Mouse (Mus musculus): ENCODE measurements around the gene Slc43a2. TPM values are rescaled to one million over a fixed set of nuclear protein-coding genes. Genes with fewer than 3 reads are reported as not detected.

The Slc43a2 gene
- polyA plus RNA-seq, 1 experiment from 2014 or later = 17.5 TPM

DNA sequence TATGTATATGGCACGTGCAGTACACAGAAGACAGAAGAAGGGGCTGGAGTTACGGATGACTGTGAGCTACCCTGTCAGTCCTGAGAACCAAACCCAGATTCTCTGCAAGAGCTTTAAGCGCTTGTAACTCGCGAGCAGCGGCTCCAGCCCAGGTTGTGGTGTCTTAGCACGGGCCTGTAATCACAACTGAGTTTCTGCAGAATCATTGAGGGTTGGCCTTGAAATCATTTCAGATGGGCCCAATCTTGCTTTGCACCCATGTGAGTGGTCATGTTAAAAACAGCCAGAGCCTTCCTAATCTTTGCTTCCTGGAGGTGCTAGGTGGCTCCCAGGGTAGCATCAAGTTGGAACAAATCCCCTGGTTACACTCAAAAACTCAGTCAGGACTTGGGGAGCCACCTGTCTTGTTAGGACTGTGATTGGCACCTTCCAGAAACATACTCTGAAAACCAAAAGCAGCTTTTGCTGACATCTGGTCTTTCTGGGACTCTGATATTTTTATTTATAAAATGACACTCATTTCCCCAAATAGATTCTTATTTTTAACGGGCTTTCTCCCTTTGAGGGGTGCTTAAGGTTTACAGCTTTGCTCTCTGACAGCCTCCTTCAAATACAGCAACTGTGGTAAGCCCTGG lies 28.5 kb downstream of the Slc43a2 start:
- 93% methylated on average over 8 of the region's 8 CpGs for WGBS
- Histone ChIP-seq H3K36me3 (peaks cover 55% of the 10 kb centered on the region), H3K27ac (replicated peaks) (no peak overlapping the region), H3K9me3 (no peaks in the 10 kb centered on the region), H3K4me2 (no peak overlapping the region), H3K27me3 (no peaks in the 10 kb centered on the region), H3K4me3 (no peak overlapping the region), H3K9ac (no peak overlapping the region), H3K4me1 (replicated peaks) (0 out of 2 replicates have a peak, but pooled peaks cover 6% of the 10 kb centered on the region)
- no peak for ATAC-seq (ENCODE audit: low read depth)

DNA sequence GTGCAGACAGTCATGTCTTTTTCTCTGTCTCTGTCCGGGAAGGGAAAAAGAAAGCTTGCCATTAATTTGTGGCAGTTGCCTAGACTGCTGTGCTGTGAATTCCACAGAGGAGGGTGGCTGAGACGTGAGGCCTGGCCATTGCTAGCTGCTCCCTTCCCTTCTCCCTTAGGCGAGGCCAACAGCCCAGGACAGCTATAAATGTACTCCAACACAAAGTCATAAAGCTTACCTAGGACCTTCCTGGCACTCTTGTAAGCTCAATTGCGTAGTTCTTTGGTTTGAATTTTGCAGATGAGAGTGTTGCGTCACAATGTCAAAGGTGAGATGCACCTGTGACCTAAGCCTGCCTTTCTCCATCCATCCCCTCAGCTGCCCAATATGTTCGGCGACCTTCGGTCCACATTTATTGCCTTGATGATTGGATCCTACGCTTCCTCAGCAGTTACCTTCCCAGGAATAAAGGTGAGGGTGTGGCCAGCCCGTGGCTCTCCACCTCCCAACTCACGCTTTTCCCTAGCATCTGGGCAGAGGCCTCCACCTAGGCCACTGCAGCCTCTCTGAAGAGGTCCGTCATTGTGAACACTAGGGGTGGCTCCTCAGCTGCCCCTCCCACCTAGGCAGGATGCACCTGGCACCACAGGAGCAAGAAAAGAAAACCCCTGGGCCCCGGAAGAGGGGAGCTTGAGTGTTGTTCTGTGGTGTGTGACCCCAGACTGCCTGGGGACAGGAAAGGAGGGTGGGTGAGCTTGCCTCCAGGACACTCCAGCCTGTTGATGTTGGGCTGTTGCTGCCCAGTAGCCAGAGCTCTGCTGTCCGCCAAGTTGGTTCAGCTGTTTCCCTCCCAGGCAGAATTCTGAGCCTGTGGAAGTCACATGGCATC lies 29.3 kb downstream of the Slc43a2 start:
- ATAC-seq (ENCODE audit: low read depth) = no peak
- 78% methylated on average over 14 of the region's 14 CpGs for WGBS
- H3K4me2 ChIP-seq = no peak overlapping the region
- no peaks in the 10 kb centered on the region for H3K27me3 ChIP-seq
- H3K27ac ChIP-seq (replicated peaks) = no peak overlapping the region
- H3K4me3 ChIP-seq = no peak overlapping the region
- H3K9me3 ChIP-seq = no peaks in the 10 kb centered on the region
- 0 out of 2 replicates have a peak, but pooled peaks cover 6% of the 10 kb centered on the region for H3K4me1 ChIP-seq (replicated peaks)
- H3K9ac ChIP-seq = no peak overlapping the region
- H3K36me3 ChIP-seq = peaks cover 63% of the 10 kb centered on the region

GRCm38 (mm10) chr11:75561410-75561791 lies 29.9 kb downstream of the Slc43a2 start:
- no peaks in the 10 kb centered on the region for H3K9me3 ChIP-seq
- 82% methylated on average over 5 of the region's 5 CpGs for WGBS
- peaks cover 69% of the 10 kb centered on the region for H3K36me3 ChIP-seq
- no peak overlapping the region for H3K4me2 ChIP-seq
- no peak overlapping the region for H3K27ac ChIP-seq (replicated peaks)
- no peaks in the 10 kb centered on the region for H3K27me3 ChIP-seq
- H3K4me1 ChIP-seq (replicated peaks) = 0 out of 2 replicates have a peak, but pooled peaks cover 6% of the 10 kb centered on the region
- no peak for ATAC-seq (ENCODE audit: low read depth)
- H3K4me3 ChIP-seq = no peak overlapping the region
- H3K9ac ChIP-seq = no peak overlapping the region

GRCm38 (mm10) chr11:75562840-75563239 lies 31.3 kb downstream of the Slc43a2 start:
- Histone ChIP-seq H3K4me1 (replicated peaks) (0 out of 2 replicates have a peak, but pooled peaks cover 6% of the 10 kb centered on the region), H3K4me3 (no peak overlapping the region), H3K27ac (replicated peaks) (no peak overlapping the region), H3K9ac (no peak overlapping the region), H3K27me3 (no peaks in the 10 kb centered on the region), H3K36me3 (peaks cover 72% of the 10 kb centered on the region), H3K9me3 (no peaks in the 10 kb centered on the region), H3K4me2 (no peak overlapping the region)
- no peak for ATAC-seq (ENCODE audit: low read depth)
- 90% methylated on average over 8 of the region's 8 CpGs for WGBS

GRCm38 (mm10) chr11:75563851-75564548 lies 32.5 kb downstream of the Slc43a2 start:
- H3K27me3 ChIP-seq = no peaks in the 10 kb centered on the region
- H3K4me2 ChIP-seq = no peak overlapping the region
- 0 out of 2 replicates have a peak, but pooled peaks cover 6% of the 10 kb centered on the region for H3K4me1 ChIP-seq (replicated peaks)
- peak overlapping the region; percentile 1; the same call in 1 of the 2 replicates for H3K27ac ChIP-seq (replicated peaks)
- WGBS = 71% methylated on average over 18 of the region's 18 CpGs
- H3K36me3 ChIP-seq = peaks cover 79% of the 10 kb centered on the region
- no peak overlapping the region for H3K4me3 ChIP-seq
- no peaks in the 10 kb centered on the region for H3K9me3 ChIP-seq
- ATAC-seq (ENCODE audit: low read depth) = no peak
- H3K9ac ChIP-seq = no peak overlapping the region

GRCm38 (mm10) chr11:75565849-75566248 lies 34.4 kb downstream of the Slc43a2 start:
- 0 out of 2 replicates have a peak, but pooled peaks cover 6% of the 10 kb centered on the region for H3K4me1 ChIP-seq (replicated peaks)
- H3K9ac ChIP-seq = no peak overlapping the region
- no peak for ATAC-seq (ENCODE audit: low read depth)
- 92% methylated on average over 2 of the region's 2 CpGs for WGBS
- no peak overlapping the region for H3K27ac ChIP-seq (replicated peaks)
- no peaks in the 10 kb centered on the region for H3K27me3 ChIP-seq
- H3K9me3 ChIP-seq = no peaks in the 10 kb centered on the region
- no peak overlapping the region for H3K4me3 ChIP-seq
- no peak overlapping the region for H3K4me2 ChIP-seq
- H3K36me3 ChIP-seq = peaks cover 92% of the 10 kb centered on the region

DNA sequence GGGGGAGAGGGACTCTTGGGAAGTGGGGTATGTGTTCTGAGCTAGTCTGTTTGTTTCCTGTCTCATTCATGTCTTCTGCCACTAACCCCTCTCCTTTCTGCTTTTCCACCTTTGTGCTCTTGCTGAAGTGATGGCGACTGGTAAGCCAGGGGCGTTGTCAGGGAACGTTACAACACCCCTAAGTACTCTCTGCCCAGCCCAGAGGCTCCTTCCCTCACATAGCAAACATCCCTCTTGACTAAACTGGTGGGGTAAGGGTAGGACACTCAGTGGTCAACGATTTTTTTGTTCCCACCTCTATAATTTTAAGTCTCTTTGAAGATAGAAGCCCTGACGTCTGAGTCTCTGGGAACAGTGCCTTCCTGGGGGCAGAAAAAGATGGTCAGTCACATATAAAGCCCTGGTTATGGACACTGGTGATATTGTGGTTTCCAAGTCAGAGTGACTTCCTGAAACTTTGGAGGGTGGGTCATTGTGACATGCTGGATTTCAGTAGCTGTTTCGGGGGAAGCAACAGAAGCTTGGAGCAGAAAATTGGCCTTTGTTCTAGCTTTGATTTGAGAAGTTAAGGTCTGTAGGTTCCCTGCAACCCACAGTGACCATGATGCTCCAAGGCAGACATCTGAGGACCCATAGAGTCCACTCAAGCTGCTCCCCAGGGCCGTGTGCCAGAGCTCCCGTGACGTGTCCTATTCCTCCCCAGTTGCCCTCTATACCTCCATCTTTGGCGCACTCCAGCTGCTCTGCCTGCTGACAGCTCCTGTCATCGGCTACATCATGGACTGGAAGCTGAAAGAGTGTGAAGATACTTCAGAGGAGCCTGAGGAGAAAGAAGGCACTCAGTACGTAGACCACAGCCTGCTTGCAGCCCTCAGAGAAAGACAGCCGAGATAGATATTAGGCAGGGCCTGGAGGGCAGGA lies 35.0 kb downstream of the Slc43a2 start:
- no peak overlapping the region for H3K27ac ChIP-seq (replicated peaks)
- H3K4me2 ChIP-seq = no peak overlapping the region
- no peak for ATAC-seq (ENCODE audit: low read depth)
- H3K4me1 ChIP-seq (replicated peaks) = peaks cover 8% of the 10 kb centered on the region
- no peak overlapping the region for H3K4me3 ChIP-seq
- peaks cover 89% of the 10 kb centered on the region for H3K36me3 ChIP-seq
- WGBS = 83% methylated on average over 13 of the region's 13 CpGs
- no peaks in the 10 kb centered on the region for H3K27me3 ChIP-seq
- no peaks in the 10 kb centered on the region for H3K9me3 ChIP-seq
- no peak overlapping the region for H3K9ac ChIP-seq

- Histone ChIP-seq H3K9me3 (no peaks in the 10 kb centered on the region), H3K27me3 (no peaks in the 10 kb centered on the region), H3K27ac (replicated peaks) (no peak overlapping the region), H3K4me3 (no peak overlapping the region), H3K36me3 (peaks cover 82% of the 10 kb centered on the region), H3K4me1 (replicated peaks) (peaks cover 18% of the 10 kb centered on the region), H3K9ac (no peak overlapping the region), H3K4me2 (no peak overlapping the region)
- ATAC-seq (ENCODE audit: low read depth) = no peak
- 73% methylated on average over 9 of the region's 9 CpGs for WGBS
Measured at GRCm38 (mm10) chr11:75567346-75568114, 36.0 kb downstream of the Slc43a2 start.

DNA sequence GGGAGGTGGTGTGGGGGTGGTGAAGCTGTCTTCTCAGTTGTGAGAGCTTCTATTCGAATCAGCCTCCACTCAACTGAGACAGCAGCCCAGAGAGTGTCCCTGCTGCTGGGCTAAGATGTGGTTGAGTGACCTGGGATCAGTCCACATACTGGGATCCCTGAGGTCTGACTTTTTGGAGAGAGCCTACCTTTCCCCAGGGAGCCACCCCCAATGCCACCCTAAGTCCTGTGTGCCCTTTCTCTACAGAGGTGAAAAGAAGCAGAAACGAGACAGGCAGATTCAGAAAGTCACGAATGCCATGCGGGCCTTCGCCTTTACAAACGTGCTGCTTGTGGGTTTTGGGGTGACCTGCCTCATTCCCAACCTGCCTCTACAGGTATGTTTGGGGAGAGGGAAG lies 36.6 kb downstream of the Slc43a2 start:
- peaks cover 24% of the 10 kb centered on the region for H3K4me1 ChIP-seq (replicated peaks)
- H3K4me3 ChIP-seq = no peak overlapping the region
- ATAC-seq (ENCODE audit: low read depth) = no peak
- no peaks in the 10 kb centered on the region for H3K27me3 ChIP-seq
- no peak overlapping the region for H3K9ac ChIP-seq
- 91% methylated on average over 6 of the region's 6 CpGs for WGBS
- no peak overlapping the region for H3K4me2 ChIP-seq
- H3K36me3 ChIP-seq = peaks cover 76% of the 10 kb centered on the region
- H3K9me3 ChIP-seq = no peaks in the 10 kb centered on the region
- H3K27ac ChIP-seq (replicated peaks) = no peak overlapping the region

- no peak for ATAC-seq (ENCODE audit: low read depth)
- 95% methylated on average over 12 of the region's 12 CpGs for WGBS
Measured at GRCm38 (mm10) chr11:75568962-75569361, 37.5 kb downstream of the Slc43a2 start.

More at GRCm38 (mm10) chr11:75568962-75569361, 37.5 kb downstream of the Slc43a2 start:
- Histone ChIP-seq H3K4me1 (replicated peaks) (peaks cover 25% of the 10 kb centered on the region), H3K9me3 (no peaks in the 10 kb centered on the region), H3K4me2 (no peak overlapping the region), H3K9ac (no peak overlapping the region), H3K4me3 (no peak overlapping the region), H3K36me3 (peaks cover 68% of the 10 kb centered on the region), H3K27me3 (no peaks in the 10 kb centered on the region), H3K27ac (replicated peaks) (no peak overlapping the region)

All from neural tube, embryonic 13.5 days (tissue).